In the genomic region with DNA sequence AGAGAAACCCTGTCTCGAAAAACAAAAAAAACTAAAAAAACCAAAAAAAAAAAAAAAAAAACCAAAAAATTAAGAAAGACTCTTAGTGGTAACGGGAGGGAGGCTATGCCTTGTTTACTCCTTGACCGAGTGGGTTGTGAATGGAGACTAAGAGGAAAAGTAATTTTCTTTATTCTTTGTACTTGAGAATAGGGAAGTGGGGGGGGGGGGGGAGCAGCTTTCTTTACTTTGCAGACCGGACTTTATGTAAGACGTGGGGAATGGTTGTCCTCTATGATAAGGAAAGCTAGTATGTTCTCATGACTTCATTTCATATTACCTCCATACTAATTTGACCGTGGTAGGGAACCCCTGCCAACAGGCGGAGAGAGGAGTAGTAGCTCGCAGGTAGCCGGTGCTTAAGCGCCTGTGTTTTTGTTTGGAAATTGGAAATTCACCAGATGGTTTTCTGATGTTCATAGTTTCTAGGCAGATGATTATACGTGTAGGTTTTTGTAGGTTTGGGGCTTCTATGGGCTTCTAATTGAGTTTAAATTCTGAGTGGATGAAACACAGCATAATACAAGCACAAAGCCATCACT, we compare ENCODE assay signal across 7 mouse cellular contexts. TPM values are rescaled to one million over a fixed set of nuclear protein-coding genes. Genes with fewer than 3 reads are reported as not detected.
DNase-seq lines count a peak whose midpoint lies in the region; ATAC-seq and TF ChIP-seq lines count a peak whose summit lies in the region.

No protein-coding gene starts in this region.

- H3K4me2 ChIP-seq in forebrain, embryonic 14.5 days (ENCODE audit: low read length) = peak overlapping the region; percentile 54
- peak overlapping the region; percentile 84 for H3K4me2 ChIP-seq in liver, embryonic 14.5 days (ENCODE audit: low read depth)

- WGBS in thymus, adult 2 months = 7% methylated on average over 11 of the region's 11 CpGs
- 33% methylated on average over 11 of the region's 11 CpGs for WGBS in forebrain, embryonic 14.5 days
- 14% methylated on average over 11 of the region's 11 CpGs for WGBS in liver, embryonic 14.5 days (ENCODE audit: insufficient replicate concordance)

- H3K4me1 ChIP-seq in thymus, adult 2 months (replicated peaks; ENCODE audit: control insufficient read depth, insufficient read depth, low read length) = peaks cover 11% of the 10 kb centered on the region
- H3K4me1 ChIP-seq in forebrain, embryonic 14.5 days (ENCODE audit: control insufficient read depth, insufficient read depth, low read length) = peaks cover 14% of the 10 kb centered on the region
- H3K4me1 ChIP-seq in liver, embryonic 14.5 days (replicated peaks; ENCODE audit: control insufficient read depth in 2 of 2, insufficient read depth in 2 of 2, low read length in 1 of 2) = peaks cover 10 to 16% of the 10 kb centered on the region in 2 experiments

- peak overlapping the region; percentile 41 for H3K4me3 ChIP-seq in thymus, adult 2 months (ENCODE audit: control insufficient read depth, insufficient read depth, low read length)
- peak overlapping the region; percentile 86 for H3K4me3 ChIP-seq in forebrain, embryonic 14.5 days (ENCODE audit: low read depth, low read length)
- peak overlapping the region; percentile 79 to 98 for H3K4me3 ChIP-seq in liver, embryonic 14.5 days (ENCODE audit: insufficient read depth in 1 of 2, low read depth in 2 of 2, low read length in 2 of 2)

- TF ChIP-seq EP300 in liver, embryonic 14.5 days (IDR thresholded peaks at IDR 0.05; ENCODE audit: low read depth) = no peak

- no peak for TF ChIP-seq CTCF in thymus, adult 2 months (IDR thresholded peaks at IDR 0.05; ENCODE audit: borderline replicate concordance, control insufficient read depth, extremely low read depth, insufficient read depth, low read length, poor library complexity)
- TF ChIP-seq CTCF in liver, embryonic 14.5 days (IDR thresholded peaks at IDR 0.05; ENCODE audit: low read depth) = no peak

- no peaks in the 10 kb centered on the region for H3K9me3 ChIP-seq in forebrain, embryonic 14.5 days (replicated peaks; ENCODE audit: control insufficient read depth, low read length)
- H3K9me3 ChIP-seq in liver, embryonic 14.5 days (ENCODE audit: control insufficient read depth, low read length) = no peaks in the 10 kb centered on the region

- no peaks in the 10 kb centered on the region for H3K27me3 ChIP-seq in thymus, adult 2 months (ENCODE audit: control insufficient read depth, insufficient read depth, low read length)
- no peaks in the 10 kb centered on the region for H3K27me3 ChIP-seq in forebrain, embryonic 14.5 days (replicated peaks; ENCODE audit: control insufficient read depth, insufficient read depth, low read length)
- no peaks in the 10 kb centered on the region for H3K27me3 ChIP-seq in liver, embryonic 14.5 days (ENCODE audit: control insufficient read depth, insufficient read depth, low read length)

- H3K9ac ChIP-seq in forebrain, embryonic 14.5 days (ENCODE audit: low read length) = peak overlapping the region; percentile 99; the same call in 1 of the 2 replicates
- H3K9ac ChIP-seq in liver, embryonic 14.5 days (replicated peaks) = peak overlapping the region; percentile 91

- no peak for ATAC-seq in forebrain, embryonic 14.5 days
- no peak for ATAC-seq in liver, embryonic 14.5 days (ENCODE audit: insufficient read depth)
- no peak for ATAC-seq in inflammation-experienced regulatory T-cells, adult 6 months

- DNase-seq in thymus, adult 2 months = no peak
- DNase-seq in thymus, postnatal 36 days = no peak
- DNase-seq in forebrain, embryonic 14.5 days (ENCODE audit: low spot score) = no peak
- DNase-seq in liver, embryonic 14.5 days (ENCODE audit: low read depth in 3 of 3, low spot score in 3 of 3) = peak; percentile 11 to 26 (median 20)
- no peak for DNase-seq in frontal cortex, postnatal 36 days (ENCODE audit: low spot score in 2 of 2)
- no peak for DNase-seq in thymus, postnatal 10 days (ENCODE audit: low spot score in 2 of 2)

- H3K36me3 ChIP-seq in thymus, adult 2 months (ENCODE audit: control insufficient read depth, insufficient read depth, low read length) = no peaks in the 10 kb centered on the region
- no peaks in the 10 kb centered on the region for H3K36me3 ChIP-seq in forebrain, embryonic 14.5 days (ENCODE audit: control insufficient read depth, insufficient read depth, low read length)
- H3K36me3 ChIP-seq in liver, embryonic 14.5 days (replicated peaks; ENCODE audit: control insufficient read depth, insufficient read depth, low read depth) = no peaks in the 10 kb centered on the region

- peak overlapping the region; percentile 47 for H3K27ac ChIP-seq in thymus, adult 2 months (ENCODE audit: control insufficient read depth, insufficient read depth, low read length)
- H3K27ac ChIP-seq in forebrain, embryonic 14.5 days (ENCODE audit: low read depth, low read length) = no peak overlapping the region
- no peak overlapping the region for H3K27ac ChIP-seq in liver, embryonic 14.5 days

- no peak for TF ChIP-seq POLR2A in thymus, adult 2 months (IDR thresholded peaks at IDR 0.05; ENCODE audit: control insufficient read depth, extremely low read depth, insufficient read depth, low read length, poor library complexity)

RNA-seq across cellular contexts. Expression of a gene that starts 2.1 kb away (rescaled TPM):
- 29.7 and 39.4 TPM in 2 replicates for polyA plus RNA-seq in thymus, adult 2 months (2012; rRNA removed)
- polyA plus RNA-seq in forebrain, embryonic 14.5 days (2014; fragmentation: Nextera tagmentation; extraction: Ambion mirVana) = 60.0 and 64.4 TPM in 2 replicates
- 7.6 and 15.2 TPM in 2 replicates for polyA plus RNA-seq in liver, embryonic 14.5 days (2012; rRNA removed)
- polyA plus RNA-seq in liver, embryonic 14.5 days (2014; fragmentation: Nextera tagmentation; extraction: Ambion mirVana) = 14.6 and 17.1 TPM in 2 replicates
- 10 to 100 TPM; 48.4 to 77.8 (median 69.1) TPM for polyA plus RNA-seq in inflammation-experienced regulatory T-cells, adult 6 months (2017; shearing (Covaris generic))

RNA-seq across cellular contexts. Expression of a gene that starts 56.2 kb away (rescaled TPM):
- 0.51 and 0.90 TPM in 2 replicates for polyA plus RNA-seq in thymus, adult 2 months (2012; rRNA removed)
- 2.5 and 2.9 TPM in 2 replicates for polyA plus RNA-seq in forebrain, embryonic 14.5 days (2014; fragmentation: Nextera tagmentation; extraction: Ambion mirVana)
- 0.17 and 0.29 TPM in 2 replicates for polyA plus RNA-seq in liver, embryonic 14.5 days (2012; rRNA removed)
- 0.37 and 0.66 TPM in 2 replicates for polyA plus RNA-seq in liver, embryonic 14.5 days (2014; fragmentation: Nextera tagmentation; extraction: Ambion mirVana)
- polyA plus RNA-seq in inflammation-experienced regulatory T-cells, adult 6 months (2017; shearing (Covaris generic)) = 1 to 10 TPM in 2 of 3 experiments, under 1 TPM in 1; 0.36 to 1.7 (median 1.0) TPM

Comparison
In these comparisons a context has a peak if more than half of its experiments do, and no peak if none do; other contexts are left out.
1. DNase-seq: peak in liver, embryonic 14.5 days (3 of 3); none in thymus, adult 2 months (single experiment), thymus, postnatal 36 days (0 of 2), forebrain, embryonic 14.5 days (single experiment), frontal cortex, postnatal 36 days (0 of 2) and thymus, postnatal 10 days (0 of 2).
2. Peak in every context shown above with its lines, with median percentiles within 50 percentile points of each other: H3K4me3 ChIP-seq.